Mouse (Mus musculus): Measurements from ENCODE around the gene Gm20388. TPM values are rescaled to one million over a fixed set of nuclear protein-coding genes. Genes with fewer than 3 reads are reported as not detected.
A peak's percentile ranks its signal among the peaks of the same experiment; 100 is the strongest.

The Gm20388 gene
- total RNA-seq, 1 experiment: 27.0 TPM

- Histone ChIP-seq H3K4me3 (ENCODE audit: insufficient read depth in 1 of 2, low read depth in 1 of 2, low read length in 2 of 2, poor library complexity in 1 of 2, severe bottlenecking in 1 of 2) (no peak overlapping the region), H3K9me3 (ENCODE audit: control insufficient read depth, insufficient read depth, low read depth, low read length) (no peaks in the 10 kb centered on the region), H3K27ac (ENCODE audit: insufficient read depth, low read depth, low read length, poor library complexity, severe bottlenecking) (no peak overlapping the region), H3K4me1 (ENCODE audit: control insufficient read depth in 2 of 2, insufficient read depth in 2 of 2, low read length in 2 of 2, poor library complexity in 1 of 2) (peaks cover 0 to 1% of the 10 kb centered on the region in 2 experiments; a peak in 1 of 4 replicates), H3K9ac (ENCODE audit: insufficient read depth, low read depth, low read length, poor library complexity, severe bottlenecking) (no peak overlapping the region), H3K36me3 (ENCODE audit: control insufficient read depth, insufficient read depth, low read length, poor library complexity, severe bottlenecking) (no peaks in the 10 kb centered on the region)
- DNase-seq (ENCODE audit: low read depth, low spot score): no peak
- no peak for TF ChIP-seq CHD2 (IDR thresholded peaks at IDR 0.05; ENCODE audit: low read depth, low read length)
- TF ChIP-seq ZC3H11A (IDR thresholded peaks at IDR 0.05; ENCODE audit: borderline replicate concordance, low read depth, low read length): no peak
- TF ChIP-seq HCFC1 (IDR thresholded peaks at IDR 0.05; ENCODE audit: borderline replicate concordance, insufficient read depth, low read length): no peak
- TF ChIP-seq ZNF384 (IDR thresholded peaks at IDR 0.05; ENCODE audit: low read depth, low read length): no peak
- no peak for TF ChIP-seq MAFK (IDR thresholded peaks at IDR 0.05; ENCODE audit: insufficient read depth, low read depth, low read length)
- in situ Hi-C loops (cut with MboI; ENCODE audit: low sequenced_read_pairs in 2 of 2, unreplicated experiment in 2 of 2): no loop called here
Observed at GRCm38 (mm10) chr8:122181991-122182390, 2271.3 kb downstream of the Gm20388 start.

- H3K36me3 ChIP-seq (ENCODE audit: control insufficient read depth, insufficient read depth, low read length, poor library complexity, severe bottlenecking): no peaks in the 10 kb centered on the region
- H3K4me1 ChIP-seq (ENCODE audit: control insufficient read depth in 2 of 2, insufficient read depth in 2 of 2, low read length in 2 of 2, poor library complexity in 1 of 2): peaks cover 1 to 2% of the 10 kb centered on the region in 2 experiments; a peak in 2 of 4 replicates
- TF ChIP-seq ZNF384 (IDR thresholded peaks at IDR 0.05; ENCODE audit: low read depth, low read length) (no peak), CHD2 (IDR thresholded peaks at IDR 0.05; ENCODE audit: low read depth, low read length) (no peak), HCFC1 (IDR thresholded peaks at IDR 0.05; ENCODE audit: borderline replicate concordance, insufficient read depth, low read length) (no peak), ZC3H11A (IDR thresholded peaks at IDR 0.05; ENCODE audit: borderline replicate concordance, low read depth, low read length) (no peak), MAFK (IDR thresholded peaks at IDR 0.05; ENCODE audit: insufficient read depth, low read depth, low read length) (no peak)
- no peak overlapping the region for H3K27ac ChIP-seq (ENCODE audit: insufficient read depth, low read depth, low read length, poor library complexity, severe bottlenecking)
- H3K9me3 ChIP-seq (ENCODE audit: control insufficient read depth, insufficient read depth, low read depth, low read length): no peaks in the 10 kb centered on the region
- no peak overlapping the region for H3K4me3 ChIP-seq (ENCODE audit: insufficient read depth in 1 of 2, low read depth in 1 of 2, low read length in 2 of 2, poor library complexity in 1 of 2, severe bottlenecking in 1 of 2)
- in situ Hi-C loops (cut with MboI; ENCODE audit: low sequenced_read_pairs in 2 of 2, unreplicated experiment in 2 of 2): no loop called here
- DNase-seq (ENCODE audit: low read depth, low spot score): no peak
- H3K9ac ChIP-seq (ENCODE audit: insufficient read depth, low read depth, low read length, poor library complexity, severe bottlenecking): no peak overlapping the region
Observed at GRCm38 (mm10) chr8:122186363-122186974, 2275.8 kb downstream of the Gm20388 start.

- peaks cover 1 to 2% of the 10 kb centered on the region in 2 experiments; a peak in 2 of 4 replicates for H3K4me1 ChIP-seq (ENCODE audit: control insufficient read depth in 2 of 2, insufficient read depth in 2 of 2, low read length in 2 of 2, poor library complexity in 1 of 2)
- H3K9ac ChIP-seq (ENCODE audit: insufficient read depth, low read depth, low read length, poor library complexity, severe bottlenecking): no peak overlapping the region
- no peak overlapping the region for H3K4me3 ChIP-seq (ENCODE audit: insufficient read depth in 1 of 2, low read depth in 1 of 2, low read length in 2 of 2, poor library complexity in 1 of 2, severe bottlenecking in 1 of 2)
- DNase-seq (ENCODE audit: low read depth, low spot score): no peak
- in situ Hi-C loops (cut with MboI; ENCODE audit: low sequenced_read_pairs in 2 of 2, unreplicated experiment in 2 of 2): no loop called here
- no peak overlapping the region for H3K27ac ChIP-seq (ENCODE audit: insufficient read depth, low read depth, low read length, poor library complexity, severe bottlenecking)
- H3K36me3 ChIP-seq (ENCODE audit: control insufficient read depth, insufficient read depth, low read length, poor library complexity, severe bottlenecking): no peaks in the 10 kb centered on the region
- TF ChIP-seq ZNF384 (IDR thresholded peaks at IDR 0.05; ENCODE audit: low read depth, low read length): no peak
- TF ChIP-seq CHD2 (IDR thresholded peaks at IDR 0.05; ENCODE audit: low read depth, low read length): no peak
- TF ChIP-seq HCFC1 (IDR thresholded peaks at IDR 0.05; ENCODE audit: borderline replicate concordance, insufficient read depth, low read length): no peak
- no peak for TF ChIP-seq ZC3H11A (IDR thresholded peaks at IDR 0.05; ENCODE audit: borderline replicate concordance, low read depth, low read length)
- TF ChIP-seq MAFK (IDR thresholded peaks at IDR 0.05; ENCODE audit: insufficient read depth, low read depth, low read length): no peak
- no peaks in the 10 kb centered on the region for H3K9me3 ChIP-seq (ENCODE audit: control insufficient read depth, insufficient read depth, low read depth, low read length)
Observed at GRCm38 (mm10) chr8:122187271-122187670, 2276.6 kb downstream of the Gm20388 start.

GRCm38 (mm10) chr8:122190349-122191053 lies 2279.9 kb downstream of the Gm20388 start:
- H3K27ac ChIP-seq (ENCODE audit: insufficient read depth, low read depth, low read length, poor library complexity, severe bottlenecking): no peak overlapping the region
- TF ChIP-seq HCFC1 (IDR thresholded peaks at IDR 0.05; ENCODE audit: borderline replicate concordance, insufficient read depth, low read length): no peak
- no peak for TF ChIP-seq ZNF384 (IDR thresholded peaks at IDR 0.05; ENCODE audit: low read depth, low read length)
- no peak for TF ChIP-seq CHD2 (IDR thresholded peaks at IDR 0.05; ENCODE audit: low read depth, low read length)
- no peak for TF ChIP-seq MAFK (IDR thresholded peaks at IDR 0.05; ENCODE audit: insufficient read depth, low read depth, low read length)
- TF ChIP-seq ZC3H11A (IDR thresholded peaks at IDR 0.05; ENCODE audit: borderline replicate concordance, low read depth, low read length): no peak
- in situ Hi-C loops (cut with MboI; ENCODE audit: low sequenced_read_pairs in 2 of 2, unreplicated experiment in 2 of 2): no loop called here
- H3K36me3 ChIP-seq (ENCODE audit: control insufficient read depth, insufficient read depth, low read length, poor library complexity, severe bottlenecking): no peaks in the 10 kb centered on the region
- DNase-seq (ENCODE audit: low read depth, low spot score): no peak
- peak overlapping the region; percentile 22 to 46; a peak in 1 of 4 replicates for H3K4me3 ChIP-seq (ENCODE audit: insufficient read depth in 1 of 2, low read depth in 1 of 2, low read length in 2 of 2, poor library complexity in 1 of 2, severe bottlenecking in 1 of 2)
- peak overlapping the region; percentile 5; the same call in 1 of the 2 replicates for H3K9ac ChIP-seq (ENCODE audit: insufficient read depth, low read depth, low read length, poor library complexity, severe bottlenecking)
- H3K4me1 ChIP-seq (ENCODE audit: control insufficient read depth in 2 of 2, insufficient read depth in 2 of 2, low read length in 2 of 2, poor library complexity in 1 of 2): peaks cover 0 to 2% of the 10 kb centered on the region in 2 experiments; a peak in 1 of 4 replicates
- no peaks in the 10 kb centered on the region for H3K9me3 ChIP-seq (ENCODE audit: control insufficient read depth, insufficient read depth, low read depth, low read length)
